Mouse (Mus musculus) cerebellum, postnatal 10 days (tissue): ENCODE results near the gene Cldn10.
A peak's percentile ranks its signal among the peaks of the same experiment; 100 is the strongest.
"Not testable (repeated sequence)": the region's sequence is repeated elsewhere in the genome, so short reads cannot be mapped to it uniquely, and the experiment has no call there.

Source experiments
- DNase-seq, 2 experiments: peaks; one replicate each; pipeline ENCODE4 v3.0.0; 2021; ENCODE audit warnings: mixed read lengths in 2 of 2

The Cldn10 gene

GRCm38 (mm10) chr14:118783326-118783935 is 4.3 kb upstream of the Cldn10 start:
- DNase-seq: peak in 1 of 2 experiments; percentile 13

DNA sequence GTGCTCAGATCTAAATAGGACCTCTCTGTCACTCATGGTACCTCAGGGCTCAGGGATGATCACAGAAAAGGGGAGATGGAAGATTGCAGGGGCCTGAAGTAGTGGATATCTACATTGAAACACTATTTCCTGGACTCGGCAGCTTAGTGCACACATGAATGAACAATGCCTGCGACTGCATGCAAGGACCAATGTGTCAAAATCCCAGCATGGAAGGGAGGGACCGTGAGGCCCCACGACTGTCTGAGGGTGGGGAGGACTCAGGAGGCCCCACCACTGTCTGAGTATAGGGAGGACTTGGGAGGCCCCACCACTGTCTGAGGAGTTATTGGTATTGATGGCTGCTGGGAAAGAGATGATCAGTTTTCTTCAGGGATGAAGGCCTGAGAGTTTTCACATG is 2.5 kb downstream of the Cldn10 start:
- no peak for DNase-seq

GRCm38 (mm10) chr14:118792957-118793356 is 5.2 kb downstream of the Cldn10 start:
- DNase-seq: no peak

DNA sequence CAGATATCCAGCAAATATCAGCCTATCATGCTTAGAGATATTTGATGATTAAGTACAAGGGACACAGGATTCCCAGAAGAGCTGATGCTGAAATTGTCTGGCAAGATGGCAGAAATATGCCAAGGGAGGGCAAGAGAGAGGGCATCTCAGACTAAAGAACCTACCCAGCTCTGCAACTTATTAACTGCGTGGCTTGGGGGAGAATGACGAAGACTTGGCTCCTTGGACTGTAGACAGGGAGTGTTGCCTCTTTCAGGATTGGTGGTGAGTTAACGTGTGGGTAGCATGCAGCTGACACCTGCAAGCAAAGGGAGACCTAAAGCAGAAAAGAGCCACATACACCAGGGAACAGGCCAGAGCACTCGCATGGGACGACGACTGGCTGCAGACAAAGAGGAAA is 5.7 kb downstream of the Cldn10 start:
- no peak for DNase-seq

- no peak for DNase-seq
These were observed 6.5 kb downstream of the Cldn10 start for GRCm38 (mm10) chr14:118794196-118794595.

GRCm38 (mm10) chr14:118794893-118795292 is 7.2 kb downstream of the Cldn10 start:
- no peak for DNase-seq

DNA sequence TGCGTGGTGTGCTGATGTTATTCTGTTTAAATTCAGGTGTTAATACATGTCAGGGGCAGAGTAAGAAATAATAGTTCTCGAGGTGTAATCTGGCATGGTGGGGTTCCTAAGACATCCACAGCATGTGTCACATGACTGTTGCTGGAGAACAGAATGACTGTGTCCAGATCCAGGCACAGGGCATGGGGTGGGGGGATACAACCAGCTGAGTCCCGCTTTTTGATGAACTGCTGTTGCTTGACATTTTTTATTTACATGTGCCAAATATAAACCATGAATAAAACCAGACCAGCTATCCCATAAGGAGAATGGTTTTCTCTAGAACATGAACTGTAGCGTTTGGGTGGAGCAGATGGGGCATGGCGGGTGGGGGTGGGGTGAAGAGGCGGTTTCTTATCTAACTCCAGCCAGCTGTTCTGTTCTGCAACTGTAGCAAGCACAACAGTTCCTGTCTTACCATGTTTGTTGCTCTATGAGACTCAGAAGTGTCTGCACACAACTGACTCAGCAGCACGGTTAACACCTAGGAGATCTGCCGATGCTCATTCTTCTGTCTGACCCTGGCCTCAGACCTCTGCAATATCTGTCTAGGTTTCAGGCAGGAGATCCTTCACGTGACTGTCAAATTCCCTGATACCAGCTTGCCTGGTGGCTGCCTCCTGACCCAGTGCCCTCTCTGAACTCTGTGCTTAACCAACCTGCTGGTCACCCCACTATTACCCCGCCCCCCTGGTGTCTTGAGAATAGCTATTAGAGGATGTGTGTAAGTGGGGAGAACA is 8.4 kb downstream of the Cldn10 start:
- no peak for DNase-seq

DNA sequence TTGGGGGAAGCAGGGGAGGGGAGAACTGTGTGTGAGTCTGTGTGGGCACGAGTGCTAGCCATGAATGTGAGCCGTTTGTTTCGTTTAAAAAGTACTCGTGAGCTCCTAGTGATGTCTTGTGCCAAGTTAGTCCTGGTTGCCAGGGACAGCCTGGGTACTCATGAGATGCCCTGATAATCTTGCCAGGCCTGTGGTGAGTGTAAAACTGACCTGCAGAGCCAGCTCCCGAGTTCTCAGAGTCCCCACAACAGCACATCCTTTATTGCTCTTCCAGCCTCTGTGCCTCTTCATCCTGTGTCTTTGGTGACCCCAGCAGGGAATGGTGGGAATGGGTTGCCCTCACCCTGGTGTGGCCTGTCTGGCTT is 9.0 kb downstream of the Cldn10 start:
- DNase-seq: peak; percentile 24 to 33

DNA sequence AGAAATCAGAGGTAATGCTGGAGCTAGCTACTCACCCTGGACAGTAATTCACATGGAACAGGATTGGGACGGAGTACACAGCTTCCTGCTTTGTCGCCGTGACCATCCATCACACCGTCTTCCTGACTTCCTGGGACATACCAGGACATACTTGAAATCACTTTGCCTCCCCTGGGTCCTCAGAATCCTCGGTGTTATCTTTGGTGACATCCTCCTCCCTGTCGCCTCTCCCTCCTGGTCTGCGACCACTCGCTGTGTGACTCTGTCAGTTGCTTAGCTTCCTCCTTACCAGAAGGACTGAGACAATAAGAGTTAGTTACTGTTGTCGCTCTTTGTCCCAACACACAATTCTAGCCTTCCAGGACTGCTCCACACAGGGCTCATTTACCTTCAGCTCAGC is 9.6 kb downstream of the Cldn10 start:
- no peak for DNase-seq

GRCm38 (mm10) chr14:118799918-118800317 is 12.2 kb downstream of the Cldn10 start:
- DNase-seq: no peak

- DNase-seq: no peak
These were observed 16.2 kb downstream of the Cldn10 start for GRCm38 (mm10) chr14:118803936-118804335.

DNA sequence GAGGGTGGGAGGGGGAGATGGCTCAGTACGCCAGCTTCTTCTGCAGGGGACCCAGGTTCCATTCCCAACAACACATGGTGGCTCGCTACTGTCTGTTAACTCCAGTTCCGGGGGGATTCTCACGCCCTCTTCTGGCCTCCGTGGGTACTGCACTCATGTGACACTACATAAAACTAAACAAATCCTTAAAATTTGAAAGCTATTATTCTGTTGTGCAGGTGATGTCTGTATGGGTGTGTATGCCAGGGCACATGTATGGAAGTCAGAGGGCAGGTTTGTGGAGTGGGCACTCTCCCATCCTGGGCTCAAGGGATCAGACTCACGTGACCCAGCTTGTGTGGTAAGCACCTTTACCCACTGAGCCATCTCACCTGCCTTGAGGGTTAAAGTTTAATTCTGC is 16.6 kb downstream of the Cldn10 start:
- DNase-seq: peak in 1 of 2 experiments; percentile 46

DNA sequence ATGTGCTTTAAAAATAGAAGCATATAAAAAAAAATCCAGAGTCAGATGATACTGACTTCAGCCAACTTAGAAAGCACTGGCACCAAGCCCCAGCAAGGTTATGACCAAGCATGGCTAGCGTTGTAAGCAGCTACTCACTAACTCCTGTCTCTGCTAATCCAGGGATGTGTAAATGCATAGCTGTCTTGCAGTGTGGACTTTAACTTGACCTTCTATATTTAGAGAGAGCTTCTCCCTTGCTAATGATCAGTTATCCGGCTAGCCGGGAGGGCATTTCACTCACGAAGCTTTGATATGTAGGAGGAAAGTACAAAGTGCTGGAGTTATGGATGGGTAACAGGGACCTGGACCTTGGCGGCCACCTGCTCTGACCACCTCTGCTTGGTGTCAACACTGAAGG is 19.9 kb downstream of the Cldn10 start:
- DNase-seq: no peak

- not testable (repeated sequence) for DNase-seq
These were observed 20.5 kb downstream of the Cldn10 start for GRCm38 (mm10) chr14:118808183-118808582.

- DNase-seq: no peak
These were observed 22.0 kb downstream of the Cldn10 start for GRCm38 (mm10) chr14:118809686-118810085.

GRCm38 (mm10) chr14:118811256-118811655 is 23.5 kb downstream of the Cldn10 start:
- not testable (repeated sequence) for DNase-seq

- DNase-seq: peak; percentile 29 to 36
These were observed 25.4 kb downstream of the Cldn10 start for GRCm38 (mm10) chr14:118813111-118813510.

DNA sequence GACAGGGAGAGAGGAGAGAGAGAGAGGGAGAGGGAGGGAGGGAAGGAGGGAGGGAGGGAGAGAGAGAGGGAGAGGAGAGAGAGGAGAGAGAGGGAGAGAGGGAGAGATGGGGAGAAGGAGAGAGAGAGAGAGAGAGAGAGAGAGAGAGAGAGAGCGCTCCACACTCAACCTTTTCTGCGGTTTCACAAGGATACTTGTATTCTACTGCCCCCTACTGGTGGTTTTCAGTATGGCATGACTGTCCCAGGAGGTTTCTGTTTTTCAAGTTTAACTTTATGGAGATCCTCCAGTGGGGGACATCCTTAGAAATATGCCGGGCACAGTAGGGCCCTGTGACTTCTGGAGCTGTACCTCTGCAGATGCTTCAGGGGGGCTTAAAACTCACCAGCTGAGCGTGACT is 28.8 kb downstream of the Cldn10 start:
- DNase-seq: peak; percentile 59 to 75

- DNase-seq: peak; percentile 72 to 89
These were observed 32.4 kb downstream of the Cldn10 start for GRCm38 (mm10) chr14:118820111-118820510.

DNA sequence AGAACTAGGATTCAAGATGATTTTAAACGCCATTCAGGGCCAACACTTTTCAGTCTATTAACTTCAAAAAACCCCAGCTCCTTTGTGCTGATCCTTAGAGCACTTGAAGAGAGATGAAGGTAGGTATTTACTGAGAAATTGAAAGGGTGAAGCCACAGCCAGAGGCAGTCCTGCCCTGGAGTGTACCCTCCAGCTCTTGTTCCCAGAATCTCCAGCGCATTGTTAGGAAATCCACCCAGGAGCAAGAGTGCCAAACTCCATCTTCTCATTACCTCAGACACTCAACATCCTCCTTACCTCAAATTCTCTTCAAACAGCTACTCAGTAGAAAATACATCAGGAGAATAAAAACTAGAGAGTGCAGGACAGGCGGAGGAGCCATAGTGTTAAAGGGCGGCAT is 35.1 kb downstream of the Cldn10 start:
- DNase-seq: no peak

DNA sequence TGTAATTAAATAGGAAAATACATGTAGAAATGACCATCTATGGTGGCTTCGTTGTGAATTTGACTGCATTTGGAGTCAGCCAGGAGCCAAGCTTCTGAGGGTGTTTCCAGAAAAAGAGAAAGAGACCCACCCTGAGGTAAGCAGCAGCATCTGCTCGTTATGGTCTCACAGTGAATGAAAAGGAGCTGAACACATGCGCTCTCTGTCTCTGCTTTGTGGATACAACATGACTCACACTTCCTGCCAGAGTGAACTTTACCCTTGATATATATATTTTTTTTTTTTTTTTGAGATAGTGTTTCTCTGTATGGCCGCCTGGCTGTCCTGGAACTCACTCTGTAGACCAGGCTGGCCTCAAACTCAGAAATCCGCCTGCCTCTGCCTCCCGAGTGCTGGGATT is 35.6 kb downstream of the Cldn10 start:
- DNase-seq: no peak

DNA sequence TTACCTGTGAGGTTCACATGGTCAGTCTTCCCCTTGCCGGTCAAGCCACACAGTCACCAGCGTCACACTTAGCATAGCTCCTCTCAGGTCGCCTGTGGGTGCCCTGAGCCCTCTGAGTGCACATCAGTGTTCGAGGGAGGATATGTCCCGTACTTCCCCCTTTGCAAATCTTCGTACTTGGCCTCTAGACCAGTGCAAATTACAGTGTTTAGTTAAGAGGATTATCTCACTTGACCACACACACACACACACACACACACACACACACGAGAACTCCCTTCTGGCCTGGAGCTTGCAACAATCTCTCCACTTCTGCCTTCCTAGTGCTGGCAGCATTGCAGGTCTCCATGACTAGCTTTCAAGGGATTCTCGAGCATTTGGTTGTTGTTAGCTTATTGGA is 38.6 kb downstream of the Cldn10 start:
- DNase-seq: no peak

GRCm38 (mm10) chr14:118827283-118827904 is 39.7 kb downstream of the Cldn10 start:
- no peak for DNase-seq
